Mouse (Mus musculus) monocyte, adult 5-6 weeks (primary cell): Measurements from ENCODE around the gene Gm10251. TPM values are rescaled to one million over a fixed set of nuclear protein-coding genes. Genes with fewer than 3 reads are reported as not detected.
"Not testable (repeated sequence)": the region's sequence is repeated elsewhere in the genome, so short reads cannot be mapped to it uniquely, and the experiment has no call there.

Experiments used
- ATAC-seq: fragments of 153-309, 156-312 bp; replicated peaks from 2 replicates; pipeline ENCODE4 v1.8.0; 2017; ENCODE audit warnings: mild to moderate bottlenecking; ENCODE audit not compliant: low TSS enrichment, insufficient number of reproducible peaks, severe bottlenecking, poor library complexity, low FRiP score
- total RNA-seq: library from RNA; stranded (forward); fragments of 200-1000, 200-491, 200-594 nt; gene quantifications from 3 replicates; pipeline ENCODE4 v1.2.3, GENCODE M21; 2017

The Gm10251 gene
- not detected in 3 replicates for total RNA-seq

DNA sequence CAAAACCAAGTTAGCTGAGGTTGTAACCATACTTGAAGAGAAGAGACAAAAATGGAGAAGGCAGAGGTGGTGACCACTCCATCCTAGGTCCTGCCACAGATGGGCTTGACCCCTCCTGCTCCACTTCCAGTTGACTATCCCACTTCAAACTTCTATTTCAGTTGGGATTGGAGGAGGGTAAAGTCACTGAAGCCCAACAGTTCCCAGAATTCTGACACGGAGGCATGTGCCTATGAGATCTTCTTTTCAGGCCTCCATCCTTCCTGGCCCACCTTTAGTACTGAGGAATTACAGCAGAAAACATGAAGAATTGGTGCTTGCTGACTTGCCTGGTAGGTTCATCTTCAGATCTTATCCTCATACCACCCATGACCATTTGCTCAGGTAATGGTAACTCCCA lies at the start of gene Gm10251:
Gene Gm10251 (minus strand): TSS at position 101 of the 400 bp plus-strand sequence.
- not testable (repeated sequence) for ATAC-seq

DNA sequence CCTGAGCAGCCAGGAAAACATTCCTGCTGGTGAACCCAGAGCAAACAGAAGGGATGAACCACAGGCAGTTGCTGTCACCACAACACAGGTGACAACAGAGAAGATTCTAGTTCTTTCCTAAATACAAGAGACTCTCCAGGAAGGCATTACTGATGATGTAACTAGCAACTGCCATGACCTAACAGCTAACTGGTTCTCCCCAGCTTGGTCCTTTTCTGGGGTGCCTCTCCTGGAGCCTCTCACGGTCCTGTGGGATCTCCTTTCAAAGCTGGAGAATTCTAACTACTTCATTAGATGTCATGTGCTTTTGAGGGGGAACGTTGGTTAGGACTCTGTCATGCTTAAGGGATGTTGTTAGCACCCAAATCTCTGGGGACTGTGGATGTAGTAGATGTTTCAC lies 36.2 kb upstream of the Gm10251 start, which contains the start of gene Gm8050:
Gene Gm8050 (minus strand): TSS at position 101 of the 400 bp plus-strand sequence.
- not testable (repeated sequence) for ATAC-seq

DNA sequence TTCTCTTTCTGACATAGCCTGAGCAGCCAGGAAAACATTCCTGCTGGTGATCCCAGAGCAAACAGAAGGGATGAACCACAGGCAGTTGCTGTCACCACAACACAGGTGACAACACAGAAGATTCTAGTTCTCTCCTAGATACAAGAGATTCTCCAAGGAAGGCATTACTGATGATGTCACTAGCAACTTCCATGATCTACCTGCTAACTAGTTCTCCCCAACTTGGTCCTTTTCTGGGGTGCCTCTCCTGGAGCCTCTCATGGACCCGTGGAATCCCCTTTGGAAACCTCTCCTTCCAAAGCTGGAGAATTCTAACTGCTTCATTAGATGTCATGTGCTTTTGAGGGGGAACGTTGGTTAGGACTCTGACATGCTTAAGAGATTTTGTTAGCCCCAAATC lies 61.7 kb downstream of the Gm10251 start, which contains the start of gene Gm3460:
Gene Gm3460 (minus strand): TSS at position 101 of the 400 bp plus-strand sequence.
- not testable (repeated sequence) for ATAC-seq

DNA sequence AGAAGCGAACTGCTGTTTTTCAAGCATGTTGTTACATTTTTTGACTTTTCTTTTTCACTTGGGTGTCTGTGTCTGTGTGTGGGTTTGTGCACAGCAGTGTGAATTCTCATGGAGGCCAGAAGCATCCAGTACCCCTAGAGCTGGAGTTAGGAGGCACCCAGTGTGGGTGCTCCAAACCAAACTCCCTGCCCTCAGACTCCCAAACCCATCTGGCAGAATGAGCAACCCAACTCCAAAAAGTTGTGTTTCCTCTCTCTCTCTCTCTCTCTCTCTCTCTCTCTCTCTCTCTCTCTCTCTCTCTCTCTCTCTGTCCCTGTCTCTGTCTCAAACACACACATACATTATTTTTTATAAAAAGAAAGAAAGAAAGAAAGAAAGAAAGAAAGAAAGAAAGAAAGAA lies 77.5 kb downstream of the Gm10251 start:
- not testable (repeated sequence) for ATAC-seq

DNA sequence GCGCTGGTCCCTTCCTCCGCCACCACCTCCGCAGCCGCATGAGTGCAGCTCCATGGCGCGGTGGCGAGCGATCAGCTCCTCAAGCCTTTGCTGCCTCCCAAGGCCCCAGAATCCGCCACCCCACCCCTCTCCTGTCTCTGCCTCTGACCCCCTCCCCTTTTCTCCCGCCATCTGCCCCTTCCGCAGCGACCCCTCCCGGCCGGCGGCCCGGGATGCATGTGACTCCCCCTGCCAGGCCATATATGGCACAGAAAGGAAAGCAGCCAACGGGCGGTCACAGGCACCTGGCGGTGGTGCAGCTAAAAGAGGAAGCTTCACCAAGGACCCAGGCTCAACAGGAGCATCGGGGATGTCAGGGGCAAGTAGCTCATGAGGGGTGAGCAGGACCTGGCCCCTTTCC lies 79.0 kb downstream of the Gm10251 start:
- not testable (repeated sequence) for ATAC-seq

DNA sequence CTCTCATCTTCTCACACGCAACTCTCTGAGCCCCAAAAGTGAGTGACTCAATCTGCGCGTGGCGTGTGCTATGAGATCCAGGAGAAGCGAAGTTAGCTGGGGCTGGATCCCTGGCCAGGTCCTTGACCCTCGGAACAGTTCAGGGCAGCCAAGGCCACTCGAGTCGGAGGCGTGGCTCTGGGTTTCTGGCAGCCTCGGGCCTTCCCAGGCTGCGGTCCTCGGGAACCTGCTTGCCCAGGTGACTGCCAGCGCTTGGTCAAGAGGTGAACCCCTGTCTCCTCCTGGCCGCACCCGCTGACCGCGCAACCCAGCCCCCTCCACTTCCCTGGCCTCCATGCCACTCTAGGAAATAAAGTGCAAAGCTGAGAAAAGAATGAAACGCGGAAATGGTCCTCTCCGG lies 79.4 kb downstream of the Gm10251 start:
- not testable (repeated sequence) for ATAC-seq

DNA sequence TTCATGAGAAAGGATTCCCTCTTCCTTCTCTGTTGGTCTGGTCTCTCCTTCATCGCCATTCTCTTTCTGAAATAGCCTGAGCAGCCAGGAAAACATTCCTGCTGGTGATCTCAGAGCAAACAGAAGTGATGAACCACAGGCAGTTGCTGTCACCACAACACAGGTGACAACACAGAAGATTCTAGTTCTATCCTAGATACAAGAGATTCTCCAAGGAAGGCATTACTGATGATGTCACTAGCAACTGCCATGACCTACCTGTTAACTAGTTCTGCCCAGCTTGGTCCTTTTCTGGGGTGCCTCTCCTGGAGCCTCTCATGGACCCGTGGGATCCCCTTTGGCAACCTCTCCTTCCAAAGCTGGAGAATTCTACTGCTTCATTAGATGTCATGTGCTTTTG lies 93.5 kb downstream of the Gm10251 start, which contains the start of gene Gm3629:
Gene Gm3629 (minus strand): TSS at position 101 of the 400 bp plus-strand sequence.
- ATAC-seq = not testable (repeated sequence)

Other genes with a start within 250 kb of the Gm10251 start
- gene Gm3594, start 239.6 kb downstream of the Gm10251 start, total RNA-seq = not detected in 3 replicates
- not detected in 3 replicates for gene Gm8356, start 146.9 kb downstream of the Gm10251 start, total RNA-seq
- not detected in 3 replicates for gene Gm3629, start 93.6 kb downstream of the Gm10251 start, total RNA-seq
- not detected in 3 replicates for gene Gm3460, start 61.8 kb downstream of the Gm10251 start, total RNA-seq
- not detected in 3 replicates for gene Gm8050, start 36.1 kb upstream of the Gm10251 start, total RNA-seq
- 0.78 to 1.1 TPM in 2 of 3 replicates, not detected in the other for gene Gm3636, start 58.2 kb upstream of the Gm10251 start, total RNA-seq
- not detected in 3 replicates for gene Gm8362, start 90.2 kb upstream of the Gm10251 start, total RNA-seq
- not detected in 3 replicates for gene Gm3642, start 156.1 kb upstream of the Gm10251 start, total RNA-seq
- gene Gm3667, start 205.8 kb upstream of the Gm10251 start, total RNA-seq = not detected in 3 replicates